Mouse (Mus musculus) liver, embryonic 14.5 days (tissue): ENCODE results near the gene Plekho2.
A peak's percentile ranks its signal among the peaks of the same experiment; 100 is the strongest.

Source experiments
- CTCF ChIP-seq: IDR thresholded peaks from 2 replicates; pipeline ENCODE4 v1.5.1; 2016; ENCODE audit warnings: antibody characterized with exemption, low read depth, control low read depth
- EP300 ChIP-seq: IDR thresholded peaks from 2 replicates; pipeline ENCODE4 v1.6.1; 2016; ENCODE audit warnings: antibody characterized with exemption, low read depth

- no peak for TF ChIP-seq EP300
- TF ChIP-seq CTCF: 0 out of 2 replicates have a peak, but pooled peaks have one; percentile 3
These were observed 43.3 kb downstream of the Plekho2 start for GRCm38 (mm10) chr9:65536491-65536890.
